Mouse (Mus musculus): Measurements from ENCODE around the gene Cpa2.

Gene Cpa2

GRCm38 (mm10) chr6:30541009-30541799, at the start of gene Cpa2:
Cpa2 (plus strand) TSS chr6:30541582.
- DNase-seq (ENCODE audit: low spot score in 2 of 2) = no peak

GRCm38 (mm10) chr6:30499049-30499448, 42.3 kb upstream of the Cpa2 start:
- no peak for DNase-seq (ENCODE audit: low spot score in 2 of 2)

DNA sequence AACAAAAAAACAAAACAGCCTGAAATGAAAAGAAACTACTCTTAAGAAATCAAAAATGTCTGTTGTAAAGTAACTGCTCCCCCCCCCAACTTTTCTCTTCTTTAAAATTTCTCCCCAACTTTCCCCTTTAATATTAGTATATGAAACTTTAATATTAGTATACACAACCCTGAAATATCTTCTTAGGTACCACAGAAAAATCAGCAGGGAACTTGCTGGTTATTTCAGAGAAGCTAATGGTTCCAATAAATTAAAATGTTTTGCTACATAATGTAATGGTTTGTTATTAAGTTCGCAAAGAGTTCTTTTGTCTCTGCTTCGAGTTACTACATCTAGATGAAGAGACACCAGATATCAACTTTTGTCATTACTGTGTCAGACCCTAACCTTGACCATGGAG, 32.6 kb upstream of the Cpa2 start:
- DNase-seq (ENCODE audit: low spot score in 2 of 2) = no peak

- DNase-seq (ENCODE audit: low spot score in 2 of 2) = peak; percentile 99
Measured at GRCm38 (mm10) chr6:30509265-30510239, 31.8 kb upstream of the Cpa2 start, which contains the start of the genes Tmem209 and Ssmem1. Tmem209 (minus strand) TSS chr6:30509783. Ssmem1 (plus strand) TSS chr6:30509849.

- peak in 1 of 2 experiments; percentile 10 for DNase-seq (ENCODE audit: low spot score in 2 of 2)
Measured at GRCm38 (mm10) chr6:30510291-30510690, 31.1 kb upstream of the Cpa2 start.

DNA sequence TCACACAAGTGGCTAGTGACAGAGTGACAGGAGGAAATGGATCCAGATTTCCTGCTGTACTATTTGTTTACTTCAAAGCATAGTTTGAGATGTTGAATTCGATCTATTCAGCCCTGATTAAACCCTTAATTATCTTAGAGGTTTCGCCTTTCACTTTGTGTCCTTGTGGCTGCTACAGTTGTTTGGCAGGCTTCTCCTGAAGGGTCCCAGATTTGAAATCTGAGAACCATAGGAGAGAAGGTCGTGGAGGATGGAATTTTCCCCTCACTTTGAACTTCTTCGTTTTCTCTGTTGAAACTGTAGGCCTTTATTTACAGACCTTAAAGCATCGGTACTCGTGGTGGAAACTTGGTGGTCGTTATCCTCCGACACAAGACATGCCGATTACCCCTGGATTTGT, 27.1 kb upstream of the Cpa2 start:
- DNase-seq (ENCODE audit: low spot score in 2 of 2) = no peak

DNA sequence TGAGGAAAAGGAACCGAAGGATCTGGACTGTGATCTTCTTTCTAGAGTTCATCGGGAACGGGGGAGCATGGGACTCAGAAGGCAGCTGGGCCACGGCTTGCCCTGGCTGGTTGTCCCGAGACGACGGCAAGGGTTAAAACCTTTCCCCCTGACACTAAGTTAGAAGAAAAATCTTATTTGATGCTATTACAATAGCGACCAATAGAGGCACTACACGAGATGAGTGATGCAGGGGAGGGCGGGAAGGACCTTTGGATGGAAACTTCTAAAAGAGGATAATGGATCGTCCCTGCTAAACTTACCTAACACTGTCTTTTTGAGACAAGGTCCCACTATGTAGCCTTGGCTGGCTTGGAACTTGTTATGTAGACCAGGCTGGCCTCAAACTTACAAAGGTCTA, 21.0 kb upstream of the Cpa2 start:
- DNase-seq (ENCODE audit: low spot score in 2 of 2) = no peak

DNA sequence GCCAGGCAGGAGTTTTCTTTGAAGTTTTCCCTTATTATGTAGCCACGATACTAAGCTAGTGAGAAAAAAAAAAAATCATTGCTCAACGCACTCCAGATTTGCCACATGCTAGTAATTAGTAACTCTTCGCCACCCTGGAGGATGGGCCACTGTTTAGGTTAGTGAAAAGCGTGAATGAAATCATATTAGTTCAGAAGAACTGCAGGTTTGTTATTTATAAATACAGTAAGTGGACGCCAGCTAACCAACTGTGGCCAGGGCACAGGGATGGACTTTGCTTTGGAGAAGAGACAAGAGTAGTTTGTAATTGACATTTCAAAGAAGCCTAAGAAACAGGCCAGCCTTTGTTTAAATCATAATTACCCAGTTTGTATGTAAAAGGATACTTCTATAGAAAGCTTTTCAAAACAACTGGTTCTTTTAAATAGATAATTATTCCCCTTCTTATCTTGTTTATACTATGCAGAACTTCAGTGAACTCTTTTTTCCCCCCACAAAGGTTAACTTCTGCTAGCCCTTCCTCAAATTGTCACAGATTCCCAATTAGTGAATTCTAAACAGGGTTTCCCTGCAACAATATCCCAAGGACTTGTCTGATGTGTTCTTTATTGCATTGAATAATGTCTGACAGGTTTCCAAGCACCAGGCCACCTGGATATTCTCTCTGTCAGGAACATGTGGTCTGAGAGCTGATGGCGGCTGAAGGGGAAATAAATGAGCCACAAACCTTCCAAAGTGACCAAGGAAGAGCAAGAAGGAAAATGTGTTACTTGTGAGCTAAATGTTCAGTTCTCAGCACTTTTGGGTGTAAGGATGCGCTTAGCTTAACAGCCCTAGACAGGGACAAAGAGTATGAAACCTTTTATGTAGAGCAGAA, 15.7 kb upstream of the Cpa2 start:
- DNase-seq (ENCODE audit: low spot score in 2 of 2) = no peak

GRCm38 (mm10) chr6:30526586-30527515, 14.5 kb upstream of the Cpa2 start:
- no peak for DNase-seq (ENCODE audit: low spot score in 2 of 2)

GRCm38 (mm10) chr6:30528800-30529199, 12.6 kb upstream of the Cpa2 start:
- no peak for DNase-seq (ENCODE audit: low spot score in 2 of 2)

GRCm38 (mm10) chr6:30535340-30535739, 6.0 kb upstream of the Cpa2 start:
- DNase-seq (ENCODE audit: low spot score in 2 of 2) = no peak

DNA sequence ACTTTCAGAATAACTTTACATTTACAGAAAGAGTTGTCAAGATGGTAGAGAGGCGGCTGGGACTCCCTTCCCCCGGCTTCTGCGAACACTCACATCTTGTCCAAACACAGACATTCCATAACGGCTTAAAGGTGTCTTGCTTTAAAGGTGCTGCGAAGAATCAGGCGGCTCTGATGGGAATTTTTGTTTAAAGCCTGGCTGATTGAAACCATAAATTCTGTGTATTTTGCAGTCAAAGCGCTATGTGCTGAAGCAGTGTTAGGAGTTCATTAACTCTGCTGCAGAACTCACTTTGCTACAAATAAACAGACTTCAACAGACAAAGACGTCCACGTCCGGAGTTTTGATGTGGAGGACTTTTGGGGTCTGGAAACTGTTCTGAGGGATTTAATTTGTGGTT, 3.1 kb upstream of the Cpa2 start:
- no peak for DNase-seq (ENCODE audit: low spot score in 2 of 2)

- DNase-seq (ENCODE audit: low spot score in 2 of 2) = no peak
Measured at GRCm38 (mm10) chr6:30538800-30539199, 2.6 kb upstream of the Cpa2 start.

- DNase-seq (ENCODE audit: low spot score in 2 of 2) = no peak
Measured at GRCm38 (mm10) chr6:30542277-30542676, 895 bp downstream of the Cpa2 start.

DNA sequence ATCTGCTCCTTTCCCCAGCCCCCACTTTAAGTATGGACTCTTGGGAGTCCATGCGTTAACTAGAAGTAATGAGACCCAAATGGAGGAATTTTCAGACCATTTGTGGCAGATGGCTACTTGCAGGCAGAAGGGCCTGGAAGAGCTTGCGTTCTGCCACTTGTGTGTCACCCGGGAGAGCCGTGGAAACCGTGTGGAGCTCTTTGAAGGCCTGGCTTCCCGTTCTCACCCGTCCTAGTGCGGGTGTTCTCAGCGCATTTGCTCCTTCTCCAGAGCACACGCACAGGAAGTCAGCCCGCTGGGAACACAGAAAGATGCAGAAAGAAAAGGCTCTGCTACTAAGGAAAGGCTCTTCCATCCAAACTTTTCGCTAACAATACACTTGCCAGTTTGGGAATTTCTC, 1.7 kb downstream of the Cpa2 start:
- no peak for DNase-seq (ENCODE audit: low spot score in 2 of 2)

DNA sequence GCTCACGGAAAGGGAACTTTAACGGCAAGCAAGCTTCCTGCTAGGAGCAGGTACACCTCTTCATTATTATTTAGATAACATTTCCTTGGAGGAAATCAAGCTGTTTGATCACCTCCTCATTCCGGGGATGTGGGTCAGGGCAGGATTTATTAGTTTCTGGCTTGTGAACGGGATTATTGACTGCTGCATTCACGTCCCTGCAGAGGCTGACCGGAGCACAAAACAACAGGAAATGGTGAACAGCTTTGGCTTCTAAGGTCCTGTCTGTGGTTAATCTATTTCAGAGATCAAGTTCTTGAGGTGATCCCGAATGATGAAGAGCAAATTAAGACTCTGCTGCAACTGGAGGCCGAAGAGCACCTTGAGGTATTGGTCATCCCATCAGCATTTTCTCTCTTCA, 2.5 kb downstream of the Cpa2 start:
- no peak for DNase-seq (ENCODE audit: low spot score in 2 of 2)

- DNase-seq (ENCODE audit: low spot score in 2 of 2) = no peak
Measured at GRCm38 (mm10) chr6:30545689-30546088, 4.3 kb downstream of the Cpa2 start.

DNA sequence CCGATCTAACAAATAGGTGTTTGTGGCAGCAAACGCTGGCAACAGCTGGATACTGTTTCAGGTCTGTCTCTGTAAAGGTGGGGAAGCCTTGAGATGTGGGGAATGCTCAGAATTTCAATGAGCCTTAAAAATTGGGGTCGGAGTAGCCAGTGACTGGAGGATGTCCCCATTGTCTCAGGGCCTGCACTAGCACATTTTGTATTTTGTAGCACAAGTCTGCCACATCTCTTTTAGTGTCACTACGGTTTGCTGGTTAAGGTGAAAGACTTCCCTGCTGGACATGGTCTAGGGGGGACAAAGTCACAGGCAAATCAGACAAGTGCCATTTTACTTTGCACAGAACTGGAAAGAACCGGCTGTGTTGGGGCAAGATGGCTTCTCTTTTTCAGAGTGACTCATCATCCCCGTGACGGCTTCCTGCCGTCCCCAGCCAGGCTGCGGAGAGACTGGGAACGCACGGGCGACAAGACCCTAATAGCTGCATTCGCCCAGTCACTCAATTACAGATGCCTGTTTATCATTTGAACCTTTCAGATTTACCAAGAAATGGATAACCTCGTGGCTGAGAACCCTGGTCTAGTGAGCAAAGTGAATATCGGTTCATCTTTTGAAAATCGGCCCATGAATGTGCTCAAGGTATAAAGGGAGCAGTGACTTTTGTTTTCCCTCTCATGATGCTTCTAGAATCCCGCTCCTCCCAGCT, 5.3 kb downstream of the Cpa2 start:
- DNase-seq (ENCODE audit: low spot score in 2 of 2) = no peak

GRCm38 (mm10) chr6:30547274-30547645, 5.9 kb downstream of the Cpa2 start:
- no peak for DNase-seq (ENCODE audit: low spot score in 2 of 2)
